Mouse (Mus musculus) forebrain, embryonic 13.5 days (tissue): ENCODE measurements around the gene Ccdc152. TPM values are rescaled to one million over a fixed set of nuclear protein-coding genes. Genes with fewer than 3 reads are reported as not detected.

Source experiments
- ATAC-seq: fragments of 200-750 bp; cut with Nextera tagmentation; 2 replicates; pipeline ENCODE4 v1.8.0; 2017
- H3K27ac ChIP-seq: fragments of 300-500 bp; sonication (generic); 2 replicates; pipeline ENCODE4 v1.5.1; 2015; ENCODE audit warnings: inconsistent platforms, mild to moderate bottlenecking, moderate library complexity
- H3K27me3 ChIP-seq: fragments of 300-500 bp; sonication (generic); 2 replicates; pipeline ENCODE4 v1.6.1; 2015; ENCODE audit warnings: mild to moderate bottlenecking, inconsistent platforms
- H3K36me3 ChIP-seq: fragments of 300-500 bp; sonication (generic); 2 replicates; pipeline ENCODE4 v1.6.1; 2015; ENCODE audit warnings: mild to moderate bottlenecking, inconsistent platforms; ENCODE audit not compliant: poor library complexity, severe bottlenecking
- H3K4me1 ChIP-seq: fragments of 300-500 bp; sonication (generic); 2 replicates; pipeline ENCODE4 v1.6.1; 2015; ENCODE audit warnings: inconsistent platforms
- H3K4me2 ChIP-seq: fragments of 300-500 bp; sonication (generic); 2 replicates; pipeline ENCODE4 v1.6.1; 2015; ENCODE audit warnings: inconsistent platforms, mild to moderate bottlenecking, moderate library complexity
- H3K4me3 ChIP-seq: fragments of 300-500 bp; sonication (generic); 2 replicates; pipeline ENCODE4 v1.5.1; 2015; ENCODE audit warnings: mild to moderate bottlenecking, inconsistent platforms
- H3K9ac ChIP-seq: fragments of 300-500 bp; sonication (generic); 2 replicates; pipeline ENCODE4 v1.6.1; 2015; ENCODE audit warnings: mild to moderate bottlenecking, inconsistent platforms
- H3K9me3 ChIP-seq: fragments of 300-500 bp; sonication (generic); replicated peaks from 2 replicates; pipeline ENCODE4 v1.6.1; 2016; ENCODE audit warnings: inconsistent platforms
- WGBS: fragments of 180-500 bp; shearing (Covaris S2); methylation state at CpG from one replicate; pipeline ENCODE4 v1.1.7; 2015; 5-methylcytosine and 5-hydroxymethylcytosine counted together
- polyA plus RNA-seq: library from polyadenylated mRNA; unstranded; fragments of >200 nt; fragmentation: Nextera tagmentation; extraction: Ambion mirVana; gene quantifications from 2 replicates; pipeline ENCODE4 v1.2.1, GENCODE M21; 2015

Ccdc152 gene
- polyA plus RNA-seq, 1 experiment from 2014 or later: not detected

DNA sequence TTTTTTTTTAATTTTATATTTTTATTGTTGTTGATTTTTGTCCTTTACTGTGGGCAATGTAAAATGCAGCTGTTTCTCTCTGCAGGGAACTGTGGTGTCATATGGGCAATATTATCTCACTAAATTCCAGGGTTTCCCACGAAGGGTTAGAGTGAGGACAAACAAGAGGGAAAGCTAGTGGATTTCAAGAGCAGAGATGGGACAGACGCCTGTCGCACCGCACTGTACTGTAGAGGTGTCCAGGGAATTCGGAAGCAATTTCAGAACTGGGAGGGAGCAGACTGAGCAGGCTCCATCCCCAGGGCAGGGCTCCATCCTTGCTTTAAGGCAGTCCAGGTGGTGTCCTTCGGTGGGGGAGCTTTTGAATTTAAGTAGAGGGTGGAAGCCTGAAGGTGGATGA lies 32.1 kb downstream of the Ccdc152 start:
- 47% methylated on average over 6 of the region's 6 CpGs for WGBS
- Histone ChIP-seq H3K4me3 (no peak overlapping the region), H3K9ac (no peak overlapping the region), H3K4me2 (no peak overlapping the region), H3K27me3 (no peaks in the 10 kb centered on the region), H3K27ac (no peak overlapping the region), H3K4me1 (peaks cover 6% of the 10 kb centered on the region; the same call in 1 of the 2 replicates), H3K36me3 (no peaks in the 10 kb centered on the region), H3K9me3 (no peaks in the 10 kb centered on the region)
- ATAC-seq: no peak

DNA sequence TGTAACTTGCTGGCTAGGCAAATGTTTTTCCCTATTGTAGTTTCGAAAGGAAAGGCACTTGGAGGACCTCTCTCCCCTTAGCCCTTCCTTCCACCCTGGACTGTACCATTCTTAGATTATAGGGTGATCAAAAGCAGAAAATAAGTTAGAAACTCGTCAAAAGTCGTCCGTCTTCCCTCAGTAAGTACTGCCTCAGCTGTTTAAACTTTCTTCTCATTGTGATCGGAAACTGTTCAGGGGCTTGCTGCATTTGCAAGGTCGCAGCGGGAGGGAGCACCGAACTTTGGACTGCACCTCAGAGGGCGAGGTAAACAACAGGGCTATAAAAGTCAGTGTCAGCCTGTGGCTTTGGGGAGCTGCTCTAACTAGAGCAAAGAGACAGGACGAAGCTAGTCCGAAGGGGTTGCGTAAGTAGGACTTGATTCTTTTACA lies 32.7 kb downstream of the Ccdc152 start:
- peaks cover 6% of the 10 kb centered on the region; the same call in 1 of the 2 replicates for H3K4me1 ChIP-seq
- H3K27ac ChIP-seq: no peak overlapping the region
- H3K9me3 ChIP-seq: no peaks in the 10 kb centered on the region
- H3K36me3 ChIP-seq: no peaks in the 10 kb centered on the region
- WGBS: 4% methylated on average over 12 of the region's 12 CpGs
- H3K4me3 ChIP-seq: peak overlapping the region; percentile 23
- H3K9ac ChIP-seq: no peak overlapping the region
- H3K27me3 ChIP-seq: no peaks in the 10 kb centered on the region
- H3K4me2 ChIP-seq: peak overlapping the region; percentile 44
- ATAC-seq: peak; percentile 30; the same call in 1 of the 2 replicates

DNA sequence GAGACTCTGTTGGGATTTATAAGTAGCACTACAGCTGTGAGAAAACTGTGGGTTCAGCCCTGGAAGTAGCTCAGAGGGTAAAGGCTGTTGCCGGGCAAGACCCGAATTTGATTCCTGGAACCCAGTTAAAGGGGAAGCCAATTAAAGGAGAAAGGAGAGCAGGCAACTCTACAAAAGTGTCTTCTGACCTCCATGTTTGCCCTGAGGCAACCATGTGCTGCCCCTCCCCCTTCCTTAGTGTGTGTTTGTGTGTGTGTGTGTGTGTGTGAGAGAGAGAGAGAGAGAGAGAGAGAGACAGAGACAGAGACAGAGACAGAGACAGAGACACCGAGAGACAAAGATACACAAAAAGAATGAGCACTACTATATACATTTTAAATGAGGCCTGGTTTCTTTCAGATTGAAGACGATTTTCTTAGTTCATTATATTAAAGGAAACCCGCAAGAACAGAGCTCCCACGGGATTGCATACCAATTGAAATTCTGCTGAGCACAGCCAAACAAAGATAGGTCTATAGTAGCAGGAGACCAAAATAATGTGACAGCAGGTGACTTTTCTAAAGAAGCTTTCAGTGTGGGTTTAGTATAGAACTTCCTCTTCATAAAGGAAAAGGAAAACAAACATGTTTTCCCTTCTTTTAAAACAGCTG lies 33.2 kb downstream of the Ccdc152 start:
- 12% methylated on average over 6 of the region's 6 CpGs for WGBS
- no peak overlapping the region for H3K27ac ChIP-seq
- H3K4me1 ChIP-seq: peaks cover 6% of the 10 kb centered on the region; the same call in 1 of the 2 replicates
- no peaks in the 10 kb centered on the region for H3K27me3 ChIP-seq
- H3K4me3 ChIP-seq: no peak overlapping the region
- no peak for ATAC-seq
- no peaks in the 10 kb centered on the region for H3K36me3 ChIP-seq
- H3K9ac ChIP-seq: no peak overlapping the region
- H3K9me3 ChIP-seq: no peaks in the 10 kb centered on the region
- H3K4me2 ChIP-seq: peak overlapping the region; percentile 44

DNA sequence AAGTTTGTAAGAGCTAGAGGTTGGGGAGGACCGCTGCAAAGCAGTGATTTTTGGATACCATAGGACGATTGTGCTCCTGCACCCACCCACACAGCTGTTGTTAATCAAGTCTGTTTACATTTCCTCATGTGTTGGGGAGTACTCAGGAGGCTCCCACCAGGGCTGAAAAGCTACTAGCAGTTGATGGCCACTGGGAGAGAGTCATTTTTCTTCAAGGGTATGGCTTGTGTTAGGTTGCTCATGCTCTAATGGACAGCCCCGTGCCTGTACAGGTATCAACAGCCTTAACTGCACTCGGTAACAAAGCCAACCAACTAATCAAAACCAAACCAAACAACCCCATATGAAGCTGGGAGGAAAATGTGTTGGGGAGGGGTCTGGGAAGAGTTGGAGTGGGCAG lies 33.8 kb downstream of the Ccdc152 start:
- Histone ChIP-seq H3K27me3 (no peaks in the 10 kb centered on the region), H3K4me2 (no peak overlapping the region), H3K27ac (no peak overlapping the region), H3K9ac (no peak overlapping the region), H3K9me3 (no peaks in the 10 kb centered on the region), H3K4me3 (no peak overlapping the region), H3K36me3 (no peaks in the 10 kb centered on the region), H3K4me1 (peaks cover 6% of the 10 kb centered on the region; the same call in 1 of the 2 replicates)
- WGBS: 79% methylated on average over 4 of the region's 4 CpGs
- no peak for ATAC-seq

DNA sequence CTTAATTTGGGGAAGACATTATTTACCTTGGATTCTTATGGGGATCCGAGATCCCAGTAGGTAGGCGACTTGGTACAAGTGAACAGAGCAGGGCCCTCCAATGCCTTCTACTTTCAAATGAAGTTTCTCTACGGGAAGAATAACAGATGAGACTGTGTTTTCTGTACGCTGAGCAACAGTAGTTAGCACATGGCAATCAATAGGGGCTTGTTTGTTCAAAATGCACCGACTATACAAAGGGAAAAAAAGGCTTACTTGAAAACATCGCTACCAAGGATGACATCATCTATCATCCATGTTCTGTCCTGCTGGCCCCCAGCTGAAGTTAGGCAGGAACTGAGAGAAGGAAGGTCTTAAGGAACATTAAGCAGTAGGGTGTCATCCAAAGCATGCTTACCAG lies 35.1 kb downstream of the Ccdc152 start, which contains the start of gene Selenop:
Gene Selenop, plus strand, starts transcription at position 301 of the 400 bp plus-strand sequence.
- WGBS: 73% methylated on average over 6 of the region's 6 CpGs
- no peak within 1 kb of the TSS for H3K4me3 ChIP-seq
- peaks cover 6% of the 10 kb centered on the region; the same call in 1 of the 2 replicates for H3K4me1 ChIP-seq
- no peaks in the 10 kb centered on the region for H3K9me3 ChIP-seq
- H3K36me3 ChIP-seq: no peaks in the 10 kb centered on the region
- H3K27me3 ChIP-seq: no peaks in the 10 kb centered on the region
- no peak within 1 kb of the TSS for H3K9ac ChIP-seq
- H3K4me2 ChIP-seq: no peak within 1 kb of the TSS
- ATAC-seq: no peak
- H3K27ac ChIP-seq: no peak within 1 kb of the TSS

DNA sequence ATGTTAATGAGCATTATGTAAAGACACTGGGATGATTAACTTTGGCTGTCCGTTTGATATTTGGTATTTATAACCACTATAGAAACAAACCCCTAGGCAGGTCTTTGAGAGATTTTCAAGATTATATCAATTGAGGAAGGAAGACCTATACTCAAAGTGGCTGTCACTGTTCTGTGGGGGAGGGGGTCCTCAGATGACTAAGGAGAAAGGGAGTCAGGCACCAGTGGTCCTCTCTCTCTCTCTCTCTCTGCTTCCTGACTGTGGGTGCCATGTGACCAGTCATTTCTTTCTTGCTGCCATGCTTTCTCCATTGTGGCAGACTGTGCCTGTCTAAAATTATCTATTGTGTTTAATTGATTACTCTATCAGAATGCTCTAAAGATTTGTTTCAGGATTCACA lies 38.5 kb downstream of the Ccdc152 start:
- H3K4me3 ChIP-seq: no peak overlapping the region
- WGBS: 89% methylated on average over 1 of the region's 1 CpGs
- no peaks in the 10 kb centered on the region for H3K9me3 ChIP-seq
- no peak overlapping the region for H3K27ac ChIP-seq
- H3K36me3 ChIP-seq: no peaks in the 10 kb centered on the region
- no peaks in the 10 kb centered on the region for H3K27me3 ChIP-seq
- no peak for ATAC-seq
- no peak overlapping the region for H3K4me2 ChIP-seq
- H3K4me1 ChIP-seq: no peaks in the 10 kb centered on the region
- H3K9ac ChIP-seq: no peak overlapping the region

DNA sequence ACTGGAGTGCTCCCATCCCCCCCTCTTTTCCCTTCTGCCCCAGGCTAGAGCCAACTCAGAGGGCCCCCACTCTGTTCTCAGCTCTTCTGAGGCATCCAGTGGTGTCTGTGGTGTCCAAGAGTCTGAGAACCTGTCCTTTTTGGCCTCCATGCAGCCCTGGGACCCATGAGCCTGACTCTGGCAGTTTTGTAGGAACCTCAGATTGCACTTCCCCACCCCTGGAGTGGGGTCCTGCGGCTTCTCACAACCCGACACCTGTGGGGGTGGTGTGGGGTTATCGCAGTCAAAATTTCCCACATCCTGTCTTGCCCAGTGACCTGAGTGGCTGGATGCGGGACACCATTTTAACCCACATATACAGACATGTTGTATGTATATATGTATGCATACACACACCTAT lies 39.0 kb downstream of the Ccdc152 start:
- Histone ChIP-seq H3K36me3 (no peaks in the 10 kb centered on the region), H3K27ac (no peak overlapping the region), H3K4me1 (no peaks in the 10 kb centered on the region), H3K9ac (no peak overlapping the region), H3K27me3 (no peaks in the 10 kb centered on the region), H3K4me2 (no peak overlapping the region), H3K9me3 (no peaks in the 10 kb centered on the region), H3K4me3 (no peak overlapping the region)
- WGBS: 96% methylated on average over 4 of the region's 4 CpGs
- ATAC-seq: no peak

DNA sequence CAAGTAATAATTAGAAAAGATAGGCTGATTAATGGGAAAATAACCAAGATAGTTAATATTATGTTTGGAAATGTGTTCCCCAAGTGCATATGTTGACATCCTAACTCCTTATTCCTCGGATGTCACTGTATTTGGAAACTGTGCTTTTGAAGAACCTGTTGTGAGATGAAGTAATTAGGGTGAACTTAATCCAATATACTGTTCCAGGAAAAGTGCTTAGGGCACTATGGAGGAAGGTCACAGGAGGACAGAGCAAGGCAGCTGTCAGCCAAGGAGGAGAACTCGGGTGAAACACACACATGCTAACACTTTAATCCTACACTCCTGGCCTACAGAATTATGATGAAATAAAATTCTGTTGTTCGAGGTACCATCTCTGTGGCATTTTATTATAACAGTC lies 40.4 kb downstream of the Ccdc152 start:
- no peak overlapping the region for H3K4me2 ChIP-seq
- H3K9me3 ChIP-seq: no peaks in the 10 kb centered on the region
- no peak overlapping the region for H3K9ac ChIP-seq
- H3K27ac ChIP-seq: no peak overlapping the region
- no peaks in the 10 kb centered on the region for H3K27me3 ChIP-seq
- 79% methylated on average over 3 of the region's 3 CpGs for WGBS
- no peak overlapping the region for H3K4me3 ChIP-seq
- H3K4me1 ChIP-seq: no peaks in the 10 kb centered on the region
- no peak for ATAC-seq
- H3K36me3 ChIP-seq: no peaks in the 10 kb centered on the region

DNA sequence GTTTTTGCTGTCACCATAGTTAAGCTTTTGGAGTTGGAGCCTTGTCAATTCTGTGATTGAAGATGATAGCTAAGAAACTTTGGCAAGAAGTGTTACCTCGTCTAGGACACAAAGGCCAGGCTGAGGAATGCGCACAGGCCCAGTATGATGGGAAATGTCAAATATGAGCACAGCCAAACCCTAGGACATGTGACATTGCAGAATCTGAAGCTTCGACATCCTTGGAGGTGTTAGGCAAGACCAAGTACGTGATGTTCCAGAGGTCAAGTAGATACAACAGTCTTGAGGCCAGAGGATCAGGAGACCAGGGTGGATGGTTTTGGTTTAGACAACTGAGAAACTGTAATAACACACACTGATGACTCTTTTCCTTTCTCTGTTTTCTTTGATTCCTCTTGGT lies 43.0 kb downstream of the Ccdc152 start:
- Histone ChIP-seq H3K36me3 (no peaks in the 10 kb centered on the region), H3K9me3 (no peaks in the 10 kb centered on the region), H3K4me3 (no peak overlapping the region), H3K4me1 (no peaks in the 10 kb centered on the region), H3K9ac (no peak overlapping the region), H3K27ac (no peak overlapping the region), H3K4me2 (no peak overlapping the region), H3K27me3 (no peaks in the 10 kb centered on the region)
- ATAC-seq: no peak
- 93% methylated on average over 4 of the region's 4 CpGs for WGBS

DNA sequence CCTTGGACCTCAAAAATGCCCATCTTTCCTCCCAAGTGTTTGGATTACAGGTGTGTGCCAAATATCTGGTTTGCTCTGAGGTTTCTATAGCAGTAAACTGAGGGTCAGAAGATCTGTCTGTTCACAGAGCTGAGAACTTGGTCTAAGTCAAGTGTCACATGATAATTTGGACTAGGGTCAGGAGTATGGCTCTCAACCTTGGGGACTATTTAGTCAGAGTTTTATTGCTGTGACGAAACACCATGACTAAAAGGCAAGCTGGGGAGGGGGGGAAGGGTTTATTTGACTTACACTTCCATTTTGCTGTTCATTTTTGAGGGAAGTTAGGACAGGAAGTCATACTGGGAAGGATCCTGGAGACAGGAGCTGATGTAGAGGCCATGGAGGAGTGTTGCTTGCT lies 44.3 kb downstream of the Ccdc152 start:
- ATAC-seq: no peak
- H3K27me3 ChIP-seq: no peaks in the 10 kb centered on the region
- H3K4me1 ChIP-seq: no peaks in the 10 kb centered on the region
- H3K27ac ChIP-seq: no peak overlapping the region
- 94% methylated on average over 1 of the region's 1 CpGs for WGBS
- no peak overlapping the region for H3K4me3 ChIP-seq
- no peak overlapping the region for H3K9ac ChIP-seq
- no peaks in the 10 kb centered on the region for H3K36me3 ChIP-seq
- no peak overlapping the region for H3K4me2 ChIP-seq
- H3K9me3 ChIP-seq: no peaks in the 10 kb centered on the region

DNA sequence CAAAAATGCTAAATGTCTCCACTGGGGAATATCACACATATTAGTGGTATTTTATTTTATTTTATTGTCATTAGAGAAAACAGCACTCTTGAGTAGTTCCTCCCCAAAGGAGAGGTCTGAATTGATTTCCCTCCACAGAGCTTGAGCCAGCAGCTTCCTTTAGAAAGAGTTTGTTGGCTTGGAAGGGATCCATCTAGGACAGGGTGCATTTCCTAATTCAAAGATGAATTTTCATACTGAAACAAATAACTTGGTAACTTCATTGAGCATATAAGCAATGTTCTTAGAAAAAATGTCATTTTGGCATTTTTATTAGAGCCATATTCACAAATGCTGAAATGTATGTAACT lies 51.6 kb downstream of the Ccdc152 start:
- Histone ChIP-seq H3K27me3 (no peaks in the 10 kb centered on the region), H3K27ac (no peak overlapping the region), H3K9ac (no peak overlapping the region), H3K9me3 (no peaks in the 10 kb centered on the region), H3K4me3 (no peak overlapping the region), H3K4me2 (no peak overlapping the region), H3K36me3 (no peaks in the 10 kb centered on the region), H3K4me1 (no peaks in the 10 kb centered on the region)
- no peak for ATAC-seq

DNA sequence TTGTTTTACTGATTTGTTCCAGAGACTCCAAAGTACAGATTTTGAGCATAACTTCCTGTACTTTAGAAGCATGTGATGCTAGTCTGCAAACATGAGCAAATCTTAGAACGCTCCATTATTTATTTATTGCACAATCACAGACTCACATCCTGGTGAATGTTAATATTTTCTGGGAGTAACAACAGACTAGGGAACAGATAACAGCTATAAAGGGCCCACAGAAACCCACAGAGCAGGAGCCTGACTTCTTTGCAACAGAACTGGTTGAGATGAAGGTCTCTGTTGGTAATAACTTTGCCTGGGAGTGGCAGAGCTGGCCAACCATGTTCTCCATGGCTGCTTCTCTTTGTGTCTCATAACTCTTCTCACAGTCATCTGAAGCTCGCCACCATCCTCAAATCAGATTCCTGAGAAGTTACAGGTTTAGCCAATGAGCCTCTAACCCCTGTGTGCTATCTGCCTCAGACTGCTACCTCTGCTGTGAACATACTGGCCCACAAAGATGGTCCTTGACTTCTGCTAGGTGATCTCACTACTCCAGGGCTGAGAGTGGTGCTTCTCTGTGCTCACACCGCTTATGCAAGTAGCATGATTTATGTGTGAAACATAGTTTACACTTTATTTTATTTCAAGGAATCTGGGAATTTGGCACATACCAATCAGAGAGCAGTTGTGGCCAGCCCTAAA lies 52.2 kb downstream of the Ccdc152 start:
- ATAC-seq: no peak
- Histone ChIP-seq H3K4me3 (no peak overlapping the region), H3K9ac (no peak overlapping the region), H3K4me2 (no peak overlapping the region), H3K4me1 (no peaks in the 10 kb centered on the region), H3K27ac (no peak overlapping the region), H3K36me3 (no peaks in the 10 kb centered on the region), H3K27me3 (no peaks in the 10 kb centered on the region), H3K9me3 (no peaks in the 10 kb centered on the region)
- 92% methylated on average over 3 of the region's 3 CpGs for WGBS

DNA sequence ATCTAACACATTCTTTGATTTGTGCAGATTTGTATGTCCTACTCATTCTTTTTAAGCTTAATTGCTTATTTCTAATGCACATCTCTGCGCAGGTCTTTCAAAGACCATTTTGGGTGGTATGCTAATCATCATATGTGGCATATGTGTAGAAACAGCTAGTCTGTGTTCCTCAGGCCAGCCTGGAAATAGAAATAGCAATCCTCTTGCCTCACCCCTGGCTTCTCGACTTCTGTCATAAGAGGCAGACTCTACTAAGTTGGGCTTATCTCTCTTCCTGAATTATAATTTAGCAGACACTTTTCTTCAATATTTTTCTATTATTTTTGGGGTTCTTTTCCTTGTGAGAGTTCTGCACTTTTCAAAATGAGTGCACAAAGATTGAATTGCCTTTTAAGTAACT lies 52.7 kb downstream of the Ccdc152 start:
- Histone ChIP-seq H3K27me3 (no peaks in the 10 kb centered on the region), H3K27ac (no peak overlapping the region), H3K4me3 (no peak overlapping the region), H3K9me3 (no peaks in the 10 kb centered on the region), H3K4me2 (no peak overlapping the region), H3K36me3 (no peaks in the 10 kb centered on the region), H3K4me1 (no peaks in the 10 kb centered on the region), H3K9ac (no peak overlapping the region)
- ATAC-seq: no peak
- WGBS: 85% methylated on average over 2 of the region's 2 CpGs
